Mouse (Mus musculus) adrenal gland, postnatal 10 days (tissue): ENCODE data around the gene Slit3. TPM values are rescaled to one million over a fixed set of nuclear protein-coding genes. Genes with fewer than 3 reads are reported as not detected.
A peak's percentile ranks its signal among the peaks of the same experiment; 100 is the strongest.

Experiments
- DNase-seq: peaks from one replicate; pipeline ENCODE4 v3.0.0; 2021; ENCODE audit warnings: mixed read lengths
- total RNA-seq, 2 experiments: library from RNA; stranded (reverse); gene quantifications; 2 replicates each; pipeline ENCODE4 v1.2.3; 2021

Slit3 gene
- total RNA-seq, 2 experiments from 2014 or later: 36.9 to 45.0 TPM

DNA sequence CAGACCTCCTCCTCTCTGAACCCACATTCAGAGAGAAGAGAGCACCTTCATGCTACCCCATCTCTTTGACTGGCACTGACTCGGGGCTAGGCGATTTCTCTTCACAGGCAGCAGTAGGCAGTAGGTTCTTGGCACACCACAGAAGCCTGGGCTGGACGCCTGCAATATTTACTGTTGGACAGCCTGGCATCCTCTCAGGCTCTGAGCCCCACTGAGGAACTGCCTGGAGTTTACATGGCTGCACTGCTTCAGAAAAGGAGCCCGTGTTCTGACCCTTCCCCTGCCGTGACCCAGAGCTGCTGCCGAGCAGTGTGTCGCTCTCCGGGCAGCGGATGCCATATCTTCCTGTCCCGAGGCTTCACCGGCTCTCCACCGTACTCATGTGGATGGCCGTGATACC is 583.4 kb downstream of the Slit3 start:
- no peak for DNase-seq

- no peak for DNase-seq
Observed at GRCm38 (mm10) chr11:35704927-35705326, 583.9 kb downstream of the Slit3 start.

DNA sequence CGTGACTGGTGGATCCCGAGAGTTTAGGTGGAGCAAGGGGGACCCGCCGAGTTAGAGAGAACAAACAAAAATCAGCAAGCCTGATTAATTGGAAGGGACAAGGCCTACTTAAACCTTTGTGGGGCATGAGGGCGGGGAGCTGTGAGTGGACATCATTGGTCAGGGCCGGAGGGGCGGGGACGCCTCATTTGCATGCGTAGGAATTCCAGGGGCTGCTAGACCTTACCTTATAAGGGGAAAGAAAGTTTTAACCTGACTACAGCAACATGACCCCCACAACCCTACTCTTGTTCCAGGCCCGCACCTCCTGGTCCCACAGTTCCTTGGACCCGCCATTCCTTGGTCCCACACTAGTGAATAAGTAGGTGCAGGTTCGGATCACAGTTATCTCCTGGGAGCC is 586.4 kb downstream of the Slit3 start:
- DNase-seq: no peak

GRCm38 (mm10) chr11:35711314-35711713 is 590.3 kb downstream of the Slit3 start:
- no peak for DNase-seq

- DNase-seq: no peak
Observed at GRCm38 (mm10) chr11:35718881-35719280, 597.9 kb downstream of the Slit3 start.

GRCm38 (mm10) chr11:35723876-35724275 is 602.9 kb downstream of the Slit3 start:
- peak; percentile 59 for DNase-seq

GRCm38 (mm10) chr11:35726341-35726846 is 605.4 kb downstream of the Slit3 start:
- no peak for DNase-seq

- no peak for DNase-seq
Observed at GRCm38 (mm10) chr11:35728200-35728599, 607.2 kb downstream of the Slit3 start.

DNA sequence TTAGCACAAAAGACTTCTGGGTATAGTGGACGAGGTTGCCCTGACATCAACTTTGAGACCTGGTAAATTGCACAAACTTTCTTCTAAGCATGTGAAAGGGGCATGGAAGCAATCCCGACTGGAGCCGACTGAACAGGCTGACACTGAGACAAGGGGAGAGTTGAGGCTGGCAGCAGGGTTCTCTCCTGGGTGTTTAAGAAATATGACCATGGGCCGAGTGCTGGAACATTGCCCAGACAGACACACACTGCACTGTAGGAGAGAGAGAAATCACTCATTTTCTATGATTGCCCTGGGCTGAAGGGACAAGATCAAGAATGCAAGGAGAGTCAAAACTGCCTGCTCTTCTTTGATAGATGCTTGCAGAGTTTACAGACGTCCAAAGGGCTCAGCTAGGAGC is 608.2 kb downstream of the Slit3 start:
- DNase-seq: peak; percentile 82

DNA sequence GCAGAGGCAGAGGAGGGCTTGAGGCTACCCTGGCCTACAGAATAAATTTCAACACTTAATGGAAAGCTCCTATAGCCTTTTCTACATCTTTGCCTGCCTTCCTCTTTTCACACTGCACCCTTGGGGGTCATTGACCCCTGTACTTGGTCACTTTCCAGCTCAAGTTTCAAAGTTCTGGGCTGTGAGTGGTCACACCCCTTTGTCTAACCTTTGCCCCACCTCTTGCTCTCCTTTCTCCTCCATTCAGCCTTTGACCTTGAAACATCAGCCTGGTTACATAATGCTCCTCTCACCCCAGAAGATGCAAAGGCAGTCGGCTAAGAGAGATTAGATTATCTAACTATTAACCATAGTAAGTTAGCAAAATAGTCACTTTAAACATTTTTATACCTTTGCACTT is 611.3 kb downstream of the Slit3 start:
- peak; percentile 33 for DNase-seq

- DNase-seq: no peak
Observed at GRCm38 (mm10) chr11:35736817-35737216, 615.8 kb downstream of the Slit3 start.

DNA sequence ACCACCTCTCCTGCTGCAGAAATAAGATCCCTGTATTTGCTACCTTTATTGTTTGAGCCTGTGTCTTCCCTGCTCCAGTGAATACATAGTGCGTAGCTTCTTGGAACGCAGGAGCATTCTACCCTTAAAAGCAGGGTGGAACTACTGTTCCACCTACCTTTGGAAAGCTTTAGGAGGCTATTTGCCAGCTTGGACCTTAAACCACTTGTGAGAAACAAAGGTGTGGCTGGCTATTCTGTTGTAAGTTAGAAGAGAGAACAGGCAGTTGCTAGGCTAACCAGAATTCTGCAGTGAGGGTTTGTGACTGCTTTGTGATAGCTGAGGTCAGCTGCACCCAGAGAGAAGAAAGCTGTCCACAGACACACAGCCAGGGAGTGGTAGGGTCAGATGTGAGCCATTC is 616.2 kb downstream of the Slit3 start:
- DNase-seq: no peak

GRCm38 (mm10) chr11:35738102-35738501 is 617.1 kb downstream of the Slit3 start:
- peak; percentile 56 for DNase-seq

DNA sequence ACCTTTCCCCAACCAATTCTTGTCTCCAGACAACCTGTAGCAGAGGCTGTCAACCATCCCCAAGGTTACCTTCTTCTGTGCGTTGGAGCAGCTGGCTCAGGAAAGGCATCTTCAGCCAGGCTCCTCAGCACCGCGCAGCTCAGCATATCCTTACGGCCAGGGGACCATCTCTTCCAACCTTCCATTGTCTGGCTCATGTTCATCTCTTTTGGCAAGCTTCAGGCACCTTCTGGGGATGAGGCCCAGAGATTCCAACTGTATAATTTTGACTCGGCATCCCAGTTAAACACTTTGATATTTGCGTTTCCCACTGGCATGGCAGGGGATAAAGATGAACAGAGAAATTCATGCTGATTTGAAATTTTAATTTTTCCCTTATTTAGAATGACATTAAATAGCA is 622.6 kb downstream of the Slit3 start:
- no peak for DNase-seq

DNA sequence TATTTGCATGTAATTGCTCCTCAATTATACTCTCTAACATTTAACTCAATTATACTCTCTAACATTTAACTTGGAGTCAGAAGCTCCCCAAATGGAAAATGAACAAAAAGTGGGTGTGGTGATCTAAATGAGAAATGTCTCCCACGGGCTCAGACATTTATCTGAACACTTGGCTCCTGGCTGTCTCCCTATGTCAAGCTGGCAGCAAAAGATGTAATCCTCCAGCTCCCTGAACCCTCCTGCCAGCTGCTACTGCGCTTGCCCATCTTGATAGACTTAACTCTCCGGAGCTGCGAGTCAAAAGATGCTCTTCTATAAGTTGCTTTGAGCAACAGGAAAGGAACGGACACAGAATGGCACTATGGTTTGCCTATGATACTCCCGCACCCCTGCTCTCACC is 623.5 kb downstream of the Slit3 start:
- no peak for DNase-seq

GRCm38 (mm10) chr11:35750578-35750977 is 629.6 kb downstream of the Slit3 start:
- peak; percentile 80 for DNase-seq

DNA sequence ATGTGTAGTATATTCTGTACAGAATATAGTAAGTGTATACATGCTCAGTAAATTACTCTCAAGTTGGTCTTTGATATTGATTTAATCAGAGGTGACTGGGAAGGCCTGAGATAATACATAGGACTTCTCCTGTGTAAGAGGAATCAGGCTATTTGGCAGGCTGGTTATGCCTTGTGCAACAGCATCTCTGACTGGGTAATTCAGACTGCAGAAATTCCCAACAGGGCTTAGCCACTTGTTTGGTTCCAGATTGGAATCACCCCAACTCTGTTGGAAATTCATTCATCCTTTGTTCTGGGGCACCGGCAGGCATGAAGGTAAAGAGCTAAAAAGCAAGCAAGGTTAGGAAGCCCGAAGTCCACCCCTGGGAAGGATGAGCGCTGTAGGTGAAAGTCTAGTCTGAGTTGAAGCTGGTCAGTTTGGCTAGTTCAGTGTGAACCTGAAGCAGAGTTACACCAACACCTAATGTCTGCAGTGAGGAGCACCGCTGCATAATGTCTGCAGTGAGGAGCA is 633.9 kb downstream of the Slit3 start:
- peak; percentile 54 for DNase-seq

DNA sequence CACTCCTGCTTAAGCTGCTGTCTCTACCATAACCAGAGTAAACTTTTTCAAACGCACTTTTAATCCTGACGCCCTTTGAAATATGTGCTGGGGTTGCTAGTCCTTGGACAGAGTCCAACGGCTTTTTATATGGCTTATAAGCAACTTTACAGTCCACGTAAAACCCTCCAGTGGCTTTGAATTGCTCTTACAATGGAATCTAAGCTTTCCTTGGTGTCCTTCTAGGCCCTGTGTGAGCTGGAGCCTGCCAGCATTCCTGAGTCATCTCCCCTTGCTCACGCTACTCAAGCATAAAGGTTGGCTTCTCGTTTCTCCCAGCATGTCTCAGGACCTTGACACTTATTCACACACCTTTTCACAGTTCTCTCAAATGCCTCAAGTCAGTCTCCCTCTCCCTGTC is 634.5 kb downstream of the Slit3 start:
- peak; percentile 22 for DNase-seq

DNA sequence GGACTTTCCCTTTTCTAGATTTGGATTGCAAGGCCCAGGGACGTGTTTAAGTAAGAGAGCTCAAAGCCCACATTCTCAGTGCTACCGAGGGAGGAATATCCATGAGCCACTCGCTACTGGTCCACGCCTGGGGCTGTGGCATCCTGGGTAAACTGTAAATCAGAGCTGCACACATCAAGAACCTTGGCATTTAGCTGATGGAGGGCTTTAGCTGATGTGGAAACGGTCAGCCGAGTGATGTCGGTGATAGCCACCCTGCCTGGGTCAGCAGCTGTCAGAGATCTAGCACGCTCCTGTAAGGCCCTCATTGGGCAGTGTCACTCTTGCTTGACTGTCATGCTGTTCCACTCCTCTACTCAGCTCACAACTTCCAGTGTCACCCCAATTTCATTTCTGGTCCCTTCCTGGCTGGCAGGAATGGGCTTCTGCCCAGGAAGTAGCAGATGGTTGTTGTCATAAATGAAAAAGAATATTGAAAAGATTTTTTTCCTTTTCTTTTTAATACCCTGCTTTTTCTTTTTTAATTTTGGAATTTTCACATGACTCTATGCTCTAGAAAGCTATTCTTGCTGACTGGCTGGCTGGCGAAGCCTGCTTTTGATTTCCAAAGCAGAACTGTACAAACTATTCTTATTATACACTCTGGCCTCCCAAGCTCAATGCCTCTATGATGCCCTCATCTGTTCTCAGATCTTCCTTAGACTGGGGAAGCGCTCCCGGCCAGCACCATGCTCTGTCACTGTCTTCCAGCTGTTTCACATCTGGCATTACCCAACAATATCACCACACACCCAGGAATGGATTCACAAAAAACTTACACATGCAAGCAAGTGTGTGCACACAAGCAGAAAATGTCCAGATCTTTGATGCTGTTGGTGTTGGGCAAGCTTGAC is 635.6 kb downstream of the Slit3 start:
- DNase-seq: peak; percentile 47
